Mouse (Mus musculus) liver, adult 2 months (tissue): ENCODE results near the gene Map1lc3a. TPM values are rescaled to one million over a fixed set of nuclear protein-coding genes. Genes with fewer than 3 reads are reported as not detected.

Source experiments
- DNase-seq: peaks from one replicate; pipeline ENCODE4 v3.0.0-alpha.2; 2011; ENCODE audit warnings: low read depth, low spot score; ENCODE audit errors: extremely low read depth
- H3K27ac ChIP-seq: fragments of 200-500 bp; replicated peaks from 2 replicates; pipeline ENCODE4 v1.5.1; 2012; ENCODE audit warnings: low read depth, mild to moderate bottlenecking, control low read depth, inconsistent platforms, low read length; ENCODE audit not compliant: insufficient read depth
- H3K27me3 ChIP-seq: fragments of 200-500 bp; 2 replicates; pipeline ENCODE4 v1.6.1; 2012; ENCODE audit warnings: mild to moderate bottlenecking, moderate library complexity, low read length, inconsistent platforms; ENCODE audit not compliant: control insufficient read depth, insufficient read depth
- H3K36me3 ChIP-seq: fragments of 200-500 bp; 2 replicates; pipeline ENCODE4 v1.6.1; 2012; ENCODE audit warnings: low read length, inconsistent platforms; ENCODE audit not compliant: control insufficient read depth, insufficient read depth
- H3K4me1 ChIP-seq: fragments of 200-500 bp; 2 replicates; pipeline ENCODE4 v1.6.1; 2011; ENCODE audit warnings: low read length; ENCODE audit not compliant: control insufficient read depth, insufficient read depth
- H3K4me3 ChIP-seq: fragments of 200-500 bp; 2 replicates; pipeline ENCODE4 v1.5.1; 2011; ENCODE audit warnings: low read depth, mild to moderate bottlenecking, control low read depth, low read length, moderate library complexity; ENCODE audit not compliant: insufficient read depth
- H3K79me2 ChIP-seq: fragments of 200-500 bp; 2 replicates; pipeline ENCODE4 v1.6.1; 2012; ENCODE audit warnings: inconsistent platforms, mild to moderate bottlenecking, low read length, moderate library complexity; ENCODE audit not compliant: control insufficient read depth, insufficient read depth
- H3K9ac ChIP-seq: fragments of 200-500 bp; 2 replicates; pipeline ENCODE4 v1.6.1; 2012; ENCODE audit warnings: low read depth, mild to moderate bottlenecking, control low read depth, inconsistent platforms, low read length
- CTCF ChIP-seq: fragments of 200-500 bp; IDR thresholded peaks from 2 replicates; pipeline ENCODE4 v1.5.1; 2011; ENCODE audit warnings: low read depth, low read length, control low read depth
- POLR2A ChIP-seq: fragments of 200-500 bp; IDR thresholded peaks from 2 replicates; pipeline ENCODE4 v1.6.1; 2011; ENCODE audit warnings: low read length, control low read depth; ENCODE audit not compliant: insufficient read depth; ENCODE audit errors: extremely low read depth
- WGBS: fragments of 180-500 bp; shearing (Covaris S2); methylation state at CpG from one replicate; pipeline ENCODE4 v1.1.7; 2018; 5-methylcytosine and 5-hydroxymethylcytosine counted together
- polyA plus RNA-seq: library from polyadenylated mRNA; depleted of rRNA; stranded (reverse); fragments of >200 nt; gene quantifications from 2 replicates; pipeline ENCODE4 v1.2.3, GENCODE M21; 2012
- total RNA-seq: library from RNA; depleted of rRNA; stranded (reverse); fragments of >200 nt; gene quantifications from 2 replicates; pipeline ENCODE4 v1.2.3, GENCODE M21; 2014

Gene Map1lc3a
- total and polyA plus RNA-seq, 2 experiments, result 26.8 to 87.2 TPM

- no peaks in the 10 kb centered on the region for H3K27me3 ChIP-seq
- H3K79me2 ChIP-seq, result peaks cover 12% of the 10 kb centered on the region
- H3K9ac ChIP-seq, result no peak overlapping the region
- peaks cover 17% of the 10 kb centered on the region; the same call in 1 of the 2 replicates for H3K36me3 ChIP-seq
- TF ChIP-seq CTCF, result no peak
- H3K27ac ChIP-seq, result no peak overlapping the region
- 87% methylated on average over 7 of the region's 7 CpGs for WGBS
- H3K4me3 ChIP-seq, result no peak overlapping the region
- DNase-seq, result no peak
- H3K4me1 ChIP-seq, result peaks cover 12% of the 10 kb centered on the region
These were observed 33.7 kb upstream of the Map1lc3a start for GRCm38 (mm10) chr2:155242296-155242855.

GRCm38 (mm10) chr2:155246231-155246630, 29.9 kb upstream of the Map1lc3a start:
- peaks cover 46% of the 10 kb centered on the region for H3K36me3 ChIP-seq
- TF ChIP-seq CTCF, result no peak
- TF ChIP-seq POLR2A, result no peak
- H3K4me1 ChIP-seq, result peaks cover 2% of the 10 kb centered on the region; the same call in 1 of the 2 replicates
- WGBS, result 94% methylated on average over 4 of the region's 4 CpGs
- H3K9ac ChIP-seq, result no peak overlapping the region
- H3K79me2 ChIP-seq, result peaks cover 4% of the 10 kb centered on the region; the same call in 1 of the 2 replicates
- H3K27ac ChIP-seq, result no peak overlapping the region
- H3K4me3 ChIP-seq, result no peak overlapping the region
- DNase-seq, result no peak
- H3K27me3 ChIP-seq, result no peaks in the 10 kb centered on the region

DNA sequence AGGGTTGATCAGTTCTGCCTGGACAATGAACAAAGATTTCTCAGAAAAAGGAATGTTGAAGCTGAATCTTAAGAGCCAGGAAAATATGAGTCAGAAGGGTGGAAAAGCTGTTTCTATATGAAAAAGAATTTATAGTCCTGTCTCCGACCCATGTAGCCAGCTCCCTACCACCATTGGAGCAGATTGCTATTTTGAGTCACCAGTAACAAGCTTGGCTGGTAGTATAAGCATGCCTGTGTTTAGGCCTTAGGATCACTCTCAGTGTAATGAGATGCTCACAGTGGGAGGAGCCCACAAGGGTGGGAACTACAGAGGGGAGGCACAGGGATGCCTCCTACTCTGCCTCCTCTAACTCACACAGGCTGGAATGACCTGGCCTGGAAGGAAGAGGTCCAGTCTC, 27.9 kb upstream of the Map1lc3a start:
- Histone ChIP-seq H3K27ac (no peak overlapping the region), H3K27me3 (no peaks in the 10 kb centered on the region), H3K79me2 (no peaks in the 10 kb centered on the region), H3K4me1 (no peaks in the 10 kb centered on the region), H3K9ac (no peak overlapping the region), H3K36me3 (peaks cover 50% of the 10 kb centered on the region), H3K4me3 (no peak overlapping the region)
- DNase-seq, result no peak
- 85% methylated on average over 1 of the region's 1 CpGs for WGBS
- no peak for TF ChIP-seq POLR2A
- no peak for TF ChIP-seq CTCF

- DNase-seq, result no peak
- Histone ChIP-seq H3K4me3 (no peak overlapping the region), H3K9ac (no peak overlapping the region), H3K27me3 (no peaks in the 10 kb centered on the region), H3K27ac (no peak overlapping the region), H3K4me1 (no peaks in the 10 kb centered on the region), H3K79me2 (no peaks in the 10 kb centered on the region), H3K36me3 (peaks cover 50% of the 10 kb centered on the region)
- WGBS, result 86% methylated on average over 2 of the region's 2 CpGs
- no peak for TF ChIP-seq POLR2A
- TF ChIP-seq CTCF, result no peak
These were observed 27.4 kb upstream of the Map1lc3a start for GRCm38 (mm10) chr2:155248718-155249117.

DNA sequence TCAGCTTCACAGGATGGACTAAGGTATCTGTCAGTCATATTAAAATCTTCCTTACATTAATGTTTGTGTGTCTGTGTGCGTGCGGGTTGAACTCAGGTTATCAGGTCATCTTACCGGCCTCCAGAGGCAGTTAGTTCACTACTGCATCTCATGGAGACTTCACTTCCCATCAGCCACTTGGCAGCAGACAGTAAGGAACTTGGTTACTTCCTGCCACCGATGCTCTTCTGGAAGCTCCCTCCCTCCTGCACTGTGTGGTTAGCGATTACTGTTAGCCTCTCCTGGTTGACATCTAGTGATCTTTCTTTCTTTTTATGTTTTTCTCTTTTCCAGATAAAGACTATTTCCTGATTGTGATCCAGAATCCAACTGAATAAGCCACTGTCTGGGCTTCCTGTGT, 26.5 kb upstream of the Map1lc3a start:
- Histone ChIP-seq H3K36me3 (peaks cover 47% of the 10 kb centered on the region), H3K27me3 (no peaks in the 10 kb centered on the region)
- WGBS, result 84% methylated on average over 5 of the region's 5 CpGs

DNA sequence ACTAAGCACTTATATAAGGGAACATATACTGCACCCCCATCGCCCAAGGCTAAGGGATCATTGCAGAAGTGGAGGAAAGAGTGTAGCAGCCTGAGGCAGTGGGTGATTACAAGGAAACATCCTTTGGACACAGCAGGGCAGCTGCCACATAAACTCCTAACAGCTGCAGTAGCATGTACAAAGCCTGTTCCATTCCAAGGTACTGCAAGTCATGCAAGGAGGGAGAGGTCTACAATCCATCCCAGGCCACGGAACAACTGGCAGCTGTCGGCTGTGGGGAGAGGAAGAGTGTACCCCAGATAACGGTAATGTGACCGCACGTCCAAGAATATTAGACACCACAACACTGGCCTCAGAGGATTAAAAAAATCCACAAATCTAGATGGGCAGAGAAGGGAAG, 10.6 kb upstream of the Map1lc3a start:
- DNase-seq, result no peak
- Histone ChIP-seq H3K27me3 (no peaks in the 10 kb centered on the region), H3K36me3 (no peaks in the 10 kb centered on the region), H3K27ac (no peak overlapping the region), H3K4me1 (peaks cover 3% of the 10 kb centered on the region; the same call in 1 of the 2 replicates), H3K79me2 (no peaks in the 10 kb centered on the region), H3K4me3 (no peak overlapping the region), H3K9ac (no peak overlapping the region)
- TF ChIP-seq CTCF (no peak), POLR2A (no peak)
- WGBS, result 96% methylated on average over 6 of the region's 6 CpGs

More for the DNA sequence above, 26.5 kb upstream of the Map1lc3a start:
- TF ChIP-seq CTCF (no peak), POLR2A (no peak)
- Histone ChIP-seq H3K27ac (no peak overlapping the region), H3K4me3 (no peak overlapping the region), H3K9ac (no peak overlapping the region), H3K4me1 (no peaks in the 10 kb centered on the region), H3K79me2 (no peaks in the 10 kb centered on the region)
- DNase-seq, result no peak
